Mouse (Mus musculus): ENCODE measurements around the gene Aox2. TPM values are rescaled to one million over a fixed set of nuclear protein-coding genes. Genes with fewer than 3 reads are reported as not detected.

Gene Aox2
- polyA plus RNA-seq, 1 experiment from 2014 or later: not detected

DNA sequence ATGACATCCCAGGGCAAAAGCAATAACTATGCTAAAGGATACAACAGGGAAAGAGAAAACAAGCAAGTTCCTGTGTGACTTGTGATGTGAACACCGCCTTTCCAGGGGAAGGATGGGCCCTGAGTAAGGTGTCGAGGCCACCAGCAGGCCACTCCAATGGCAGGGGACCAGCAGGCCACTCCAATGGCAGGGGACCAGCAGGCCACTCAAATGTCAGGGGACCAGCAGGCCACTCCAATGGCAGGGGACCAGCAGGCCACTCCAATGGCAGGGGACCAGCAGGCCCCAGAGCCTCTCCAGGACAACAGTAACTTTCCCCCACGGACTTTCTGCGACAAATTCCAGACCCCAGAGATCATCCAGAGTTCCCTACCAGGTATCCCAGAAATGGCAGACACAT is 2.3 kb downstream of the Aox2 start:
- H3K36me3 ChIP-seq (ENCODE audit: control insufficient read depth, insufficient read depth, low read length): no peaks in the 10 kb centered on the region
- no peaks in the 10 kb centered on the region for H3K27me3 ChIP-seq (ENCODE audit: control insufficient read depth, insufficient read depth, low read length)
- H3K4me1 ChIP-seq (ENCODE audit: control insufficient read depth, insufficient read depth, low read length): no peaks in the 10 kb centered on the region
- H3K9ac ChIP-seq (ENCODE audit: low read length): no peak overlapping the region
- WGBS: 91% methylated on average over 4 of the region's 4 CpGs
- H3K9me3 ChIP-seq (ENCODE audit: control insufficient read depth, low read length): no peaks in the 10 kb centered on the region
- no peak overlapping the region for H3K4me2 ChIP-seq
- H3K4me3 ChIP-seq (ENCODE audit: low read depth, low read length): no peak overlapping the region
- H3K27ac ChIP-seq (ENCODE audit: low read depth, low read length): no peak overlapping the region
- DNase-seq (ENCODE audit: low spot score, missing footprints) (no peak), ATAC-seq (ENCODE audit: low FRiP score) (no peak)

DNA sequence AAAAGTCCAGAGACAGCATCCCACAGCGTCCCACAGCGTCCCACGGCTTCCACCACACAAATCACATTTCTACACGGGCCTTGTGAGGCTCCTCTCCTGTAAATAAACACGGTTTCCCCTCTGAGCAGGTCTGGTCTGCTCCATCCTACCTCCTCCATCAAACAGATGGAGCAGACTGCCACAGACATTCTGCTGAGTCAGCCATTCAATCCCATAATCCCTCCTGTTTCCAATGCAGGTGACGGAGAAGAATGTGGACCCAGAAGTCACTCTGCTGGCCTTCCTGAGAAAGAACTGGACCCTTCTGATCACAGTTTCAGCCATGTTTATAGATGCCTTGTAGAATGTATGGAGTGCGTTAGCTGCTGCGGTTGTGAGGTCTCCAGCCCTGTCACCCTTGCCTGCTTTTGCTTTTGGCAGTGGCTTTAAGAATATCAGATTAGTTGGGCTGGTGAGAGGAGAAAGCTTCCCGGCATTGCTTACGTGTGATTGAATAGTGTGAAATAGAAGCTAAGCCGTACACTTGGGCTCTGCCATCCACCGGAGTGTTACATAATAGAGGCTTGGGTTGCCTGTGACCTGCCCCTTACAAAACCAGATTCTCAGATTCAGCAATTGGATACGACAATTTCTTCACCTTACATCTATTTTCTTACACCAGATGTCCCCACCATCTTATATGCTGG is 3.0 kb downstream of the Aox2 start:
- WGBS: 79% methylated on average over 13 of the region's 13 CpGs
- no peaks in the 10 kb centered on the region for H3K9me3 ChIP-seq (ENCODE audit: control insufficient read depth, low read length)
- H3K4me1 ChIP-seq (ENCODE audit: control insufficient read depth, insufficient read depth, low read length): no peaks in the 10 kb centered on the region
- H3K4me3 ChIP-seq (ENCODE audit: low read depth, low read length): no peak overlapping the region
- no peak for ATAC-seq (ENCODE audit: low FRiP score)
- H3K27ac ChIP-seq (ENCODE audit: low read depth, low read length): no peak overlapping the region
- no peak overlapping the region for H3K4me2 ChIP-seq
- no peak overlapping the region for H3K9ac ChIP-seq (ENCODE audit: low read length)
- DNase-seq (ENCODE audit: low spot score, missing footprints): no peak
- no peaks in the 10 kb centered on the region for H3K36me3 ChIP-seq (ENCODE audit: control insufficient read depth, insufficient read depth, low read length)
- H3K27me3 ChIP-seq (ENCODE audit: control insufficient read depth, insufficient read depth, low read length): no peaks in the 10 kb centered on the region

DNA sequence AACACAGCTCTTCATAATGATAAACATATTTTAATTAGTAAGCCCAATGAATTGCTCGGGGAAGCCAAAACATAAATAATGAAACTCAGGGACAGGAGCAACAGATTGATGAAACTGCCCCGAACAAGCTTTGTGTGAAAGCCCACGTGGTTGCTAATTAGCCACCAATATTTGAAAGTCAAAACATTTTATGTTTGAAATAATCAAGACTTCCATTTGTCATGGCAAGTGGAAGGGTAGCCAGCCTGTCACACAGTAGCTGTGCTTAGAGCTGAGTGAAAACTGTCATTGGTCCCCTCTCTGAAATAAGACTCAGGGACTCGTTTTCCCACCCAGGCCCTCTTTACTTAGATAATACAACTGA is 3.5 kb downstream of the Aox2 start:
- H3K4me3 ChIP-seq (ENCODE audit: low read depth, low read length): no peak overlapping the region
- no peak overlapping the region for H3K9ac ChIP-seq (ENCODE audit: low read length)
- H3K27me3 ChIP-seq (ENCODE audit: control insufficient read depth, insufficient read depth, low read length): no peaks in the 10 kb centered on the region
- H3K4me2 ChIP-seq: no peak overlapping the region
- H3K4me1 ChIP-seq (ENCODE audit: control insufficient read depth, insufficient read depth, low read length): no peaks in the 10 kb centered on the region
- no peaks in the 10 kb centered on the region for H3K9me3 ChIP-seq (ENCODE audit: control insufficient read depth, low read length)
- no peak overlapping the region for H3K27ac ChIP-seq (ENCODE audit: low read depth, low read length)
- ATAC-seq (ENCODE audit: low FRiP score) (no peak), DNase-seq (ENCODE audit: low spot score, missing footprints) (no peak)
- 85% methylated on average over 4 of the region's 4 CpGs for WGBS
- no peaks in the 10 kb centered on the region for H3K36me3 ChIP-seq (ENCODE audit: control insufficient read depth, insufficient read depth, low read length)

DNA sequence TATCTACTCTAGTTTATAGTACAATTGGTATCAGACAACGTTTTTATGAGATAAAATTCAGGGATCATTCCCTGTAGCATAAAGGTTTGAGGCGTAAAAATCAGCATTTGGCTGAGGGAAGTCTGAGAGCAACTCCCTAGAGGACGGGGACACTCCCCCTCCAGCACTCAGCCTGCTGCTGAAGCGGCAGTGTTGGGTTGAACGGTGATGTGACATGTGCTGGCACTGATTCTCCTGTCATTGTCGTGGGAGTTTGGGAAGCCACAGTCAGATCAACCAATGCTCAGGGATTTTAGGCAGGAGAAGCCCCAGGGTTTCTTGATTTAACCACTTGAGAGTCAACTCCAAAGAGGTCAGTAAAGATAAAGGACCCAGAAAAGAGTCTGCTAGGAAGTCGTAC is 6.4 kb downstream of the Aox2 start:
- Histone ChIP-seq H3K4me2 (no peak overlapping the region), H3K9ac (ENCODE audit: low read length) (no peak overlapping the region), H3K4me3 (ENCODE audit: low read depth, low read length) (no peak overlapping the region), H3K27me3 (ENCODE audit: control insufficient read depth, insufficient read depth, low read length) (no peaks in the 10 kb centered on the region), H3K4me1 (ENCODE audit: control insufficient read depth, insufficient read depth, low read length) (no peaks in the 10 kb centered on the region), H3K9me3 (ENCODE audit: control insufficient read depth, low read length) (no peaks in the 10 kb centered on the region), H3K36me3 (ENCODE audit: control insufficient read depth, insufficient read depth, low read length) (no peaks in the 10 kb centered on the region), H3K27ac (ENCODE audit: low read depth, low read length) (no peak overlapping the region)
- DNase-seq (ENCODE audit: low spot score, missing footprints) (no peak), ATAC-seq (ENCODE audit: low FRiP score) (no peak)
- WGBS: 60% methylated on average over 7 of the region's 7 CpGs

DNA sequence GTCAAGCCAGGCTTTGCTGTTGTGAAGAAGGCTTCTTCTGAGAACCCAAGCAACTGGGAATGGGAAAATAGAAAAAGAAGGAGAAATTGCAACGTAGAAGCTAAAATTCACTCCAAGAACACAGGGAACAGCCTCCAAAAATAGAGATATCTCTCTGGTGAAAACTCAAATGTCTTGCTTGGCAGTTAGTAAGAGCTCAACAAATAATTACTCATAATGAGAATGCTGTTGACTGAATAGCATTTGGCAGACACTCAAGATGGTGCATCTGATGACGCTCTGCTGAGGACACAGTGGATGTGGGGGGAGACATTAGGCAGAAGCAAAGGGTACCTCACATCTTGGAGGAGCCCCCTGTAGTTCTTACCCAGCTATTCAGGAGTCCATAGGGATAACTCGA is 10.0 kb downstream of the Aox2 start:
- DNase-seq (ENCODE audit: low spot score, missing footprints): no peak
- Histone ChIP-seq H3K36me3 (ENCODE audit: control insufficient read depth, insufficient read depth, low read length) (no peaks in the 10 kb centered on the region), H3K4me1 (ENCODE audit: control insufficient read depth, insufficient read depth, low read length) (no peaks in the 10 kb centered on the region), H3K27ac (ENCODE audit: low read depth, low read length) (no peak overlapping the region), H3K4me3 (ENCODE audit: low read depth, low read length) (no peak overlapping the region), H3K9ac (ENCODE audit: low read length) (no peak overlapping the region), H3K4me2 (no peak overlapping the region), H3K9me3 (ENCODE audit: control insufficient read depth, low read length) (no peaks in the 10 kb centered on the region), H3K27me3 (ENCODE audit: control insufficient read depth, insufficient read depth, low read length) (no peaks in the 10 kb centered on the region)
- WGBS: 85% methylated on average over 3 of the region's 3 CpGs
- no peak for ATAC-seq (ENCODE audit: low FRiP score)

DNA sequence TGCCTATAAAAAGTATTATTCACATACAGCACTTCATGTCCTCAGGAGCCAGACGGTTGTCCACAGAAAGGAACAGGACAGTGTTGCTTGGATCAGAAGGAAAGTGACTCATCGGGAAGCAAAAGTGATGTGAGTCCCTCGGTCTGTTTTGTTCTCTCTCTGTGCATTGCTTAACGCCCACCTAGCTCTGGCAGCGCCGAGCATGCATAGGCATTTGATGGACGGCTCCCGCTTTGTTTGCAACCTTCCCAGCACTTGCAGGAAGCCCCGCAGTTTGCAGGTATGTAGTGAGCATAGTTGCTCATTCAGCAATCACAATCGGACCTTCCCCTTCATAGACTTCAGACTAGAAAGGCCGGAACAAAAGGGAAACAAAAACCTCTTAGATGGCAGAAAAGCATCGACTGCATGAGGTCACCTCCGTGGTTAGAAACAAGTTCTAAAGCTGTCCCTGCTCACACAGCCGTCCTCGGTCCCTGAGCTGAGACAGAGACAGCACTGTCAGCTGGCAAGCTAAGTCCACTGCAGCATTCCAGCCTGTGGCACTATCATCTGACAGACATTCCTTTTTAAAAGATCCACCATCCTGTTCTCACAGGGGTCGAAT is 11.8 kb downstream of the Aox2 start:
- Histone ChIP-seq H3K4me2 (no peak overlapping the region), H3K4me3 (ENCODE audit: low read depth, low read length) (no peak overlapping the region), H3K27me3 (ENCODE audit: control insufficient read depth, insufficient read depth, low read length) (no peaks in the 10 kb centered on the region), H3K9me3 (ENCODE audit: control insufficient read depth, low read length) (no peaks in the 10 kb centered on the region), H3K27ac (ENCODE audit: low read depth, low read length) (no peak overlapping the region), H3K9ac (ENCODE audit: low read length) (no peak overlapping the region), H3K4me1 (ENCODE audit: control insufficient read depth, insufficient read depth, low read length) (no peaks in the 10 kb centered on the region), H3K36me3 (ENCODE audit: control insufficient read depth, insufficient read depth, low read length) (no peaks in the 10 kb centered on the region)
- no peak for DNase-seq (ENCODE audit: low spot score, missing footprints)
- no peak for ATAC-seq (ENCODE audit: low FRiP score)
- 48% methylated on average over 16 of the region's 16 CpGs for WGBS

DNA sequence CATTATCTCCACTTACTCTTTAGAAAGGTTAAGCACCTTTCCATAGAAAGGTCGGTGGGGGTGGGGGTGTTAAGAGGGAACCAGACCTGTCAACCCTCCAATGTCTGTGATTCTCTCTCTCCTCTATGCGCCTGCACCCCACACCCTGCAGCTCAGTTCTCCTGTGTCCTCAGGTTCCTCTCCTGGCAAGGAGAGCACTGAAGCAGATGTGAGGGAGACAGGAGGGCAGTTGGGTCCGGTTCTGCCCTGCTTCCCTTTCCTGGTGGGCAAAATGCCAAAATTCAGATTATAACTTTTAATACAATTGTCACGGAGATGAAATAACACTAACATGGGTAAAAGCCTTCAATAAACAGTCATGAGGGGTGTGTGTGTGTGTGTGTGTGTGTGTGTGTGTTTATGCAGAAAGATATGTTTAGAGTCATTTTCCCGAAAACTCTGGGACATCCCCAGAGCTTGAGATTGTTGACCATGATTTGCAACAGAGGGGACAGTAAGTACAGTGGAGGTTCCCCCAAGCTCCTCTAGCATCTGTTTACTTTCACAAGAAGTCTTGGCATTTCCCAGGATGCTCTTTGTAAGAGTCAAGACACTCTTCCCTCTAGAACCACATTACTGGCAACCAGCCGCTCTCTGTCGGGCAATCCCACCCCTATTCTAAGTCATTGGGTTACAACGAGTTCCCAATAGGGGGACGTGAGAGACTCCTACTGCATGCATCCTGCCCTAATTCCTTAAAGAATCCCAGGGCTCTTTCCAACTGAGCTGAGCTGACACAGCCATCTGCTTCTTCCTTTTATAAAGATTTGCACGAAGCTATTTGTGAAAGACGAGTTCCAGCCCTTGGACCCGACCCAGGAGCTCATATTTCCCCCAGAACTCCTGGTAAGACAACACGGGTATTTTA is 13.5 kb downstream of the Aox2 start:
- Histone ChIP-seq H3K27me3 (ENCODE audit: control insufficient read depth, insufficient read depth, low read length) (no peaks in the 10 kb centered on the region), H3K9me3 (ENCODE audit: control insufficient read depth, low read length) (no peaks in the 10 kb centered on the region), H3K4me2 (no peak overlapping the region), H3K36me3 (ENCODE audit: control insufficient read depth, insufficient read depth, low read length) (no peaks in the 10 kb centered on the region), H3K4me1 (ENCODE audit: control insufficient read depth, insufficient read depth, low read length) (no peaks in the 10 kb centered on the region), H3K27ac (ENCODE audit: low read depth, low read length) (no peak overlapping the region), H3K9ac (ENCODE audit: low read length) (no peak overlapping the region), H3K4me3 (ENCODE audit: low read depth, low read length) (no peak overlapping the region)
- WGBS: 68% methylated on average over 13 of the region's 13 CpGs
- ATAC-seq (ENCODE audit: low FRiP score) (no peak), DNase-seq (ENCODE audit: low spot score, missing footprints) (no peak)

DNA sequence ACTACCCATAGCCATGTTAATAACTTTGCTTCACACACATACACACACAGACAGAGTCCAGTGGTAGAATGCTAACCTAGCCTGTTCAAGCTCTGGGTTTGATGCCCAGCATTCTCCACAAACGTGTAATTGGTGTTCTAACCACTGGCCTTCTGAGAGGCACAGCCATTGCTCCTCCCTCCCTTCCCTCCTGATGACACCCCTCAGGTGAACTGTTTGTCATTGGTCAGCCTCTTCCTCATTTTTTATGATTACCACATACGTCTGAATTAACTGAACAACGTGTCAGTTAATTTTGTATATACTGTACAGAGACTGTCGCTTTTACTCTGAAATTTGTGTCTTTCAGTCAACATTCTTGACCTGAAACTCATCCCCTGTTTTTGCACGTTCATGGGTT is 16.6 kb downstream of the Aox2 start:
- Histone ChIP-seq H3K4me1 (ENCODE audit: control insufficient read depth, insufficient read depth, low read length) (no peaks in the 10 kb centered on the region), H3K36me3 (ENCODE audit: control insufficient read depth, insufficient read depth, low read length) (no peaks in the 10 kb centered on the region), H3K9me3 (ENCODE audit: control insufficient read depth, low read length) (no peaks in the 10 kb centered on the region), H3K27ac (ENCODE audit: low read depth, low read length) (no peak overlapping the region), H3K4me3 (ENCODE audit: low read depth, low read length) (no peak overlapping the region), H3K27me3 (ENCODE audit: control insufficient read depth, insufficient read depth, low read length) (no peaks in the 10 kb centered on the region), H3K9ac (ENCODE audit: low read length) (no peak overlapping the region), H3K4me2 (no peak overlapping the region)
- ATAC-seq (ENCODE audit: low FRiP score) (no peak), DNase-seq (ENCODE audit: low spot score, missing footprints) (no peak)
- 79% methylated on average over 5 of the region's 5 CpGs for WGBS

DNA sequence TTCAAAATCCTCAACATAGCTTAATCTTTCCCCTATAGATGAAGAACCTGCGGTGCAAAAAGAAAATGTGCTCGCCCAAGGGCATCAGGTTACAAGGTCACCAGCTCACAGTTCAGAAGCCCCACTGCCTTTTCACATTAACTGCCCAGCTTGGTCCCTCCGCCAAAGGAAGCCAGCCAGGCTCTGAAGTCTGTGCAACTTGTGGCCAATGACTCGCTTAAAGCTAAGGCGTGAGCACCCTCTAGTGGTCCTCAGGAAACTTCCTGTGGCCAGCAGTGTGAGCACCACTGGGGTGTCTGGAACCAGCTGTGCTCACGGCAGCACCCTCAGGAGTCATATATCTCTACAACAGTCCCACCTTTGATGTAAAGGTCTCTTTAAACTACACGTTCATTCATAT is 18.2 kb downstream of the Aox2 start:
- H3K27ac ChIP-seq (ENCODE audit: low read depth, low read length): no peak overlapping the region
- H3K9ac ChIP-seq (ENCODE audit: low read length): no peak overlapping the region
- no peaks in the 10 kb centered on the region for H3K4me1 ChIP-seq (ENCODE audit: control insufficient read depth, insufficient read depth, low read length)
- WGBS: 4% methylated on average over 7 of the region's 7 CpGs
- no peak overlapping the region for H3K4me3 ChIP-seq (ENCODE audit: low read depth, low read length)
- H3K4me2 ChIP-seq: no peak overlapping the region
- no peaks in the 10 kb centered on the region for H3K36me3 ChIP-seq (ENCODE audit: control insufficient read depth, insufficient read depth, low read length)
- H3K27me3 ChIP-seq (ENCODE audit: control insufficient read depth, insufficient read depth, low read length): no peaks in the 10 kb centered on the region
- ATAC-seq (ENCODE audit: low FRiP score) (peak; percentile 79), DNase-seq (ENCODE audit: low spot score, missing footprints) (peak; percentile 89)
- H3K9me3 ChIP-seq (ENCODE audit: control insufficient read depth, low read length): no peaks in the 10 kb centered on the region
